Mouse (Mus musculus) ES-E14 (cell line): Measurements from ENCODE around the gene Rabep1. TPM values are rescaled to one million over a fixed set of nuclear protein-coding genes. Genes with fewer than 3 reads are reported as not detected.

Experiments used
- DNase-seq: peaks from one replicate; pipeline ENCODE4 v3.0.0-alpha.2; 2013; ENCODE audit warnings: low read depth, low spot score
- H3K27ac ChIP-seq: 2 replicates; pipeline ENCODE4 v1.5.1; 2012; ENCODE audit warnings: low read depth, mild to moderate bottlenecking, low read length, moderate library complexity, mixed read lengths; ENCODE audit not compliant: poor library complexity, insufficient read depth, severe bottlenecking
- H3K36me3 ChIP-seq: 2 replicates; pipeline ENCODE4 v1.6.1; 2012; ENCODE audit warnings: mild to moderate bottlenecking, low read length, moderate library complexity, mixed read lengths; ENCODE audit not compliant: control insufficient read depth, poor library complexity, insufficient read depth, severe bottlenecking
- H3K4me1 ChIP-seq, 2 experiments: fragments of 150-350 bp in 1 of 2; sonication (generic) in 1 of 2; 2 replicates each; pipeline ENCODE4 v1.6.1; 2012; ENCODE audit warnings: low read length in 2 of 2, mild to moderate bottlenecking in 1 of 2, mixed read lengths in 1 of 2; ENCODE audit not compliant: control insufficient read depth in 2 of 2, insufficient read depth in 2 of 2, poor library complexity in 1 of 2
- H3K4me3 ChIP-seq, 2 experiments: fragments of 150-350 bp in 1 of 2; sonication (generic) in 1 of 2; 2 replicates each; pipeline ENCODE4 v1.5.1; 2012; ENCODE audit warnings: low read length in 2 of 2, low read depth in 1 of 2, mild to moderate bottlenecking in 1 of 2, mixed read lengths in 1 of 2; ENCODE audit not compliant: insufficient read depth in 1 of 2, poor library complexity in 1 of 2, severe bottlenecking in 1 of 2
- H3K9ac ChIP-seq: 2 replicates; pipeline ENCODE4 v1.6.1; 2012; ENCODE audit warnings: low read depth, mild to moderate bottlenecking, low read length, mixed read lengths; ENCODE audit not compliant: poor library complexity, insufficient read depth, severe bottlenecking
- H3K9me3 ChIP-seq: fragments of 150-350 bp; sonication (generic); 2 replicates; pipeline ENCODE4 v1.6.1; 2012; ENCODE audit warnings: low read depth, mild to moderate bottlenecking, low read length; ENCODE audit not compliant: control insufficient read depth, insufficient read depth
- CHD2 ChIP-seq: IDR thresholded peaks from 2 replicates; pipeline ENCODE4 v1.6.1; 2014; ENCODE audit warnings: mild to moderate bottlenecking, low read depth, low read length, inconsistent platforms
- HCFC1 ChIP-seq: IDR thresholded peaks from 2 replicates; pipeline ENCODE4 v1.6.1; 2012; ENCODE audit warnings: low read length, inconsistent platforms, borderline replicate concordance; ENCODE audit not compliant: insufficient read depth
- MAFK ChIP-seq: IDR thresholded peaks from 2 replicates; pipeline ENCODE4 v1.6.1; 2014; ENCODE audit warnings: mild to moderate bottlenecking, low read depth, low read length, inconsistent platforms; ENCODE audit not compliant: insufficient read depth
- ZC3H11A ChIP-seq: IDR thresholded peaks from 2 replicates; pipeline ENCODE4 v1.6.1; 2012; ENCODE audit warnings: low read depth, mild to moderate bottlenecking, inconsistent platforms, low read length, borderline replicate concordance
- ZNF384 ChIP-seq: IDR thresholded peaks from 2 replicates; pipeline ENCODE4 v1.6.1; 2012; ENCODE audit warnings: low read depth, low read length, inconsistent platforms
- in situ Hi-C, 2 experiments: fragments of 600-800 bp; cut with MboI; formaldehyde crosslinking; loops; one replicate each; pipeline ENCODE4 v1.15.1; 2025; ENCODE audit warnings: low sequenced_read_pairs in 2 of 2, inconsistent platforms in 1 of 2; ENCODE audit not compliant: unreplicated experiment in 2 of 2
- total RNA-seq: library from RNA; depleted of rRNA; stranded (reverse); fragments of 300-350 nt; gene quantifications from 2 replicates; pipeline ENCODE4 v1.2.3, GENCODE M21; 2012; rRNA removed

Rabep1 gene
- total RNA-seq, 1 experiment = 38.8 TPM

DNA sequence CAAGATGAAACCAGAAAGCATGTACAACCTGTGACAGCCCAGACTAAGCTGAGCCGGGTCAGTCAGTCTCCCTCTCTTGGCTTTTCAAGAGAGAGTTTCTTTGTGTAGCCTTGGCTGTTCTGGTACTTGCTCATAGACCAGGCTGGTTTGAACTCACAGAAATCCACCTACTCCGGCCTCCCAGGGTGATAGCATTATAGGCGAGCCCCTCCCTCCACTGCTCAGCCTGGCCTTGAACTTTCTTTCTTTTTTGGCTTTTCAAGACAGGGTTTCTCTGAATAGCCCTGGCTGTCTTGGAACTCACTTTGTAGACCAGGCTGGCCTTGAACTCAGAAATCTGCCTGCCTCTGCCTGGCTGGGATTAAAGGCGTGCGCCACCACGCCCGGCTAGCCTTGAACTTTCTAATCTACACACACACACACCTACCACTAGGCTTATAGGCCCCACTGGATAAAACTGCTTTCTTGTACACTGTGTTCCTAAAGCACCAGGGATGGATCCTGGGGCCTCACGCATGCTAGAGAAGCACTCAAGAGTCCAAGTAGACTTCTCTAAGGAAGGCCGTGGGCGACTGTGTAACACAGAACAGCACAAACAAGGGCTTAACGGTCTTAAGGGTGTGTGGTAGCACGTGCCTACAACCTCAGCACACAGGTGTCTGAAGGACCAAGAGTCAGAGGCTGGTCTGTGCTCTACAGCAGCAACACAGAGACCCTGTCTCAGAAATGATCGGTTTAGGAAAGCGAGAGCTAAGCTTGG is 136.4 kb downstream of the Rabep1 start:
- in situ Hi-C loops = no loop called here
- Histone ChIP-seq H3K9ac (peak overlapping the region; percentile 54), H3K9me3 (no peaks in the 10 kb centered on the region), H3K27ac (peak overlapping the region; percentile 14; the same call in 1 of the 2 replicates), H3K4me1 (peaks cover 0 to 4% of the 10 kb centered on the region in 2 experiments; a peak in 2 of 4 replicates), H3K36me3 (peaks cover 52% of the 10 kb centered on the region), H3K4me3 (peak overlapping the region; percentile 94)
- TF ChIP-seq MAFK (no peak), CHD2 (no peak), ZNF384 (no peak), ZC3H11A (no peak), HCFC1 (no peak)
- DNase-seq = no peak

DNA sequence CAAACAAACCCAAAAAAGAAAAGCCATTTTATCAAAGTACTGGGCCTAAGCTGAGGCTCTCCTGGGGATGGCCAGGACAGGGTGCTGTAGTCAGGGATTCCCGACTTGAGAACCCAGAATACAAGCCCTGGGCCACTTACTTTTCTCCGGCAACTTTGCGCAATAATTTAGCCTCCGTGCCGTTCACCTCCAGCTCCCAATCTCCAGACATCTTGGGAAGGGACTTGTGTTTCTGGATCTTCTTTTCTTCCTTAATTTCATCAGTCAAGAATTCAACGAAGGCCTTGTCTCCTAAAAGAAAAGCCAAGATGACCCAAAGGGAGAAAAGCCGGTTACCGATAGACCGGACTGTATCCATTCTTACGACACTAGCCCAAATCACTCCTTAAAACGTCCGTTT is 137.5 kb downstream of the Rabep1 start:
- Histone ChIP-seq H3K36me3 (peaks cover 55% of the 10 kb centered on the region), H3K4me1 (peaks cover 0 to 6% of the 10 kb centered on the region in 2 experiments; a peak in 2 of 4 replicates), H3K9ac (peak overlapping the region; percentile 89), H3K27ac (no peak overlapping the region; the same call in 1 of the 2 replicates), H3K9me3 (no peaks in the 10 kb centered on the region), H3K4me3 (peak overlapping the region; percentile 94)
- DNase-seq = no peak
- in situ Hi-C loops = no loop called here
- TF ChIP-seq CHD2 = no peak
- no peak for TF ChIP-seq MAFK
- no peak for TF ChIP-seq ZC3H11A
- TF ChIP-seq ZNF384 = 0 out of 2 replicates have a peak, but pooled peaks have one; percentile 51

DNA sequence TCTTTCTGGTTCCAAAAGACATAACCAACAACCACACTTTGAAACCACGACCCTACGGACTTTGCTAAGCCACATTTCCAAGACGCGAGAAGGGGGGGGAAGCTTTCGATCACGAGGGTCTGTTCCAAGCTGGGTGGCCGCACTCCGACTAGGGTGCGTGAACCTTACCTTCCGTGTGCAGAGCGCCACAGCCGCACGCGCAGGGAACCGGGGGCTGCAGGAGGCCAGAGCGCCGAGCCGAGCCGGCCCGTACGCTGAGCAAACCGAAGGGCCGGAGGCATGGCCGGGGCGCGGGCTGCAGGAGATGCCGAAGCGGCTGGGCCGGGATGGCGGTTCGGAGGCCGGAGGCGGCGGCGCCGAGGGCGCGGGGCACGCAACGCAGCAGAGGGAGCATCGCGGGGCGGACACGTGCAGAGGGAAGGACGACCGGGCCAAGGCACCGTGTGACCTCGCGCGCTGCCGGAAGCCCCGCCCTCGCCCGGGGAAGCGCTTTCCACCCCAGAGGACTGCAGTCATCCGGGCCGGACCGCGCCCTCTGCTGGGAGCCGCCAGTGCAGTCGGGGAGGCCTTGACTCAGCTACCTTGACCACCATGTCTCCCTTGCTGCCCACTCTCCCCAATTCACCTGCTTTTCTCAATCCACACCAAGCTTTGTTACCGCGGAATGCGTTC is 138.1 kb downstream of the Rabep1 start, which contains the start of gene C1qbp:
C1qbp (minus strand) TSS at position 470 of the 672 bp plus-strand sequence.
- Histone ChIP-seq H3K9ac (peak within 1 kb of the TSS; percentile 96), H3K36me3 (peaks cover 56% of the 10 kb centered on the region), H3K27ac (peak within 1 kb of the TSS; percentile 61), H3K9me3 (no peaks in the 10 kb centered on the region), H3K4me1 (peaks cover 0 to 7% of the 10 kb centered on the region in 2 experiments; a peak in 2 of 4 replicates), H3K4me3 (peak within 1 kb of the TSS; percentile 94)
- in situ Hi-C loops = no loop called here
- peak; percentile 74 for DNase-seq
- TF ChIP-seq HCFC1 (peak; percentile 79; the same call in 1 of the 2 replicates), ZC3H11A (no peak), MAFK (no peak), CHD2 (no peak), ZNF384 (no peak)

Other genes with a start within 250 kb of the Rabep1 start
- 0.45 and 0.53 TPM in 2 replicates for gene 4930544D05Rik, start 228.9 kb upstream of the Rabep1 start, total RNA-seq
- gene Chrne, start 225.6 kb upstream of the Rabep1 start, total RNA-seq = 1.2 TPM in 1 of 2 replicates, not detected in the other
- 0.45 and 0.85 TPM in 2 replicates for gene Gp1ba, start 205.7 kb upstream of the Rabep1 start, total RNA-seq
- gene Rnf167, start 197.5 kb upstream of the Rabep1 start, total RNA-seq = 113 and 157 TPM in 2 replicates
- gene Slc25a11, start 197.3 kb upstream of the Rabep1 start, total RNA-seq = 84.5 and 97.4 TPM in 2 replicates
- gene Pfn1, start 190.1 kb upstream of the Rabep1 start, total RNA-seq = 474 and 732 TPM in 2 replicates
- 21.1 and 31.7 TPM in 2 replicates for gene Eno3, start 187.6 kb upstream of the Rabep1 start, total RNA-seq
- 68.0 and 74.5 TPM in 2 replicates for gene Spag7, start 175.4 kb upstream of the Rabep1 start, total RNA-seq
- 3.9 and 5.6 TPM in 2 replicates for gene Camta2, start 156.7 kb upstream of the Rabep1 start, total RNA-seq
- 0.48 and 1.2 TPM in 2 replicates for gene Inca1, start 144.6 kb upstream of the Rabep1 start, total RNA-seq
- gene Kif1c, start 144.2 kb upstream of the Rabep1 start, total RNA-seq = 25.3 and 29.2 TPM in 2 replicates
- gene Zfp3, start 80.6 kb upstream of the Rabep1 start, total RNA-seq = 1.4 and 2.1 TPM in 2 replicates
- not detected in 2 replicates for gene Scimp, start 32.2 kb upstream of the Rabep1 start, total RNA-seq
- 120 and 121 TPM in 2 replicates for gene Nup88, start 125.2 kb downstream of the Rabep1 start, total RNA-seq
- 58.6 and 74.6 TPM in 2 replicates for gene Rpain, start 125.4 kb downstream of the Rabep1 start, total RNA-seq
- gene C1qbp, start 138.2 kb downstream of the Rabep1 start, total RNA-seq = 97.4 and 139 TPM in 2 replicates
- 29.9 and 32.7 TPM in 2 replicates for gene Dhx33, start 159.7 kb downstream of the Rabep1 start, total RNA-seq
- 17.5 and 27.0 TPM in 2 replicates for gene Mis12, start 174.8 kb downstream of the Rabep1 start, total RNA-seq
- 44.2 and 45.1 TPM in 2 replicates for gene Derl2, start 175.1 kb downstream of the Rabep1 start, total RNA-seq
- gene 6330403K07Rik, start 188.7 kb downstream of the Rabep1 start, total RNA-seq = 2.3 and 4.2 TPM in 2 replicates